Mouse (Mus musculus) G1E (cell line): ENCODE measurements around the gene Crybb2.

ENCODE experiments used
- CTCF ChIP-seq: IDR thresholded peaks from 2 replicates; pipeline ENCODE4 v1.5.1; 2012; ENCODE audit warnings: low read depth, low read length, inconsistent platforms, mixed read lengths
- GATA1 ChIP-seq: IDR thresholded peaks from 2 replicates; pipeline ENCODE4 v1.6.1; 2012; ENCODE audit warnings: borderline replicate concordance, low read length, inconsistent platforms, mixed read lengths
- GATA2 ChIP-seq: IDR thresholded peaks from 2 replicates; pipeline ENCODE4 v1.6.1; 2012; ENCODE audit warnings: low read depth, low read length, inconsistent platforms, borderline replicate concordance
- TAL1 ChIP-seq: conservative IDR thresholded peaks from 2 replicates; pipeline ENCODE4 v1.6.1; 2012; ENCODE audit warnings: low read depth, low read length, inconsistent platforms, mixed read lengths

GRCm38 (mm10) chr5:113049876-113050275 is 20.0 kb downstream of the Crybb2 start:
- TF ChIP-seq GATA2 (no peak), CTCF (no peak), TAL1 (no peak), GATA1 (no peak)
